Mouse (Mus musculus) stomach, embryonic 16.5 days (tissue): ENCODE results near the gene Ttll13. TPM values are rescaled to one million over a fixed set of nuclear protein-coding genes. Genes with fewer than 3 reads are reported as not detected.
A peak's percentile ranks its signal among the peaks of the same experiment; 100 is the strongest.

ENCODE experiments used
- ATAC-seq: fragments of 200-750 bp; cut with Nextera tagmentation; 2 replicates; pipeline ENCODE4 v1.8.0; 2017; ENCODE audit warnings: moderate number of reproducible peaks, moderate TSS enrichment; ENCODE audit not compliant: insufficient read depth, low FRiP score
- H3K27ac ChIP-seq: fragments of 300-500 bp; sonication (generic); 2 replicates; pipeline ENCODE4 v1.5.1; 2014; ENCODE audit warnings: low read length
- H3K27me3 ChIP-seq: fragments of 300-500 bp; sonication (generic); 2 replicates; pipeline ENCODE4 v1.6.1; 2014; ENCODE audit warnings: low read length, control low read depth, mixed read lengths; ENCODE audit not compliant: control insufficient read depth, insufficient read depth
- H3K36me3 ChIP-seq: fragments of 300-500 bp; sonication (generic); 2 replicates; pipeline ENCODE4 v1.6.1; 2014; ENCODE audit warnings: low read length; ENCODE audit not compliant: control insufficient read depth, insufficient read depth
- H3K4me1 ChIP-seq: fragments of 300-500 bp; sonication (generic); 2 replicates; pipeline ENCODE4 v1.6.1; 2014; ENCODE audit warnings: low read length, control low read depth, mixed read lengths; ENCODE audit not compliant: control insufficient read depth, insufficient read depth
- H3K4me2 ChIP-seq: fragments of 300-500 bp; sonication (generic); 2 replicates; pipeline ENCODE4 v1.6.1; 2014; ENCODE audit warnings: low read depth, low read length, mixed read lengths
- H3K4me3 ChIP-seq: fragments of 300-500 bp; sonication (generic); replicated peaks from 2 replicates; pipeline ENCODE4 v1.5.1; 2014; ENCODE audit warnings: mild to moderate bottlenecking, low read length
- H3K9ac ChIP-seq: fragments of 300-500 bp; sonication (generic); 2 replicates; pipeline ENCODE4 v1.6.1; 2014; ENCODE audit warnings: low read length
- H3K9me3 ChIP-seq: fragments of 300-500 bp; sonication (generic); replicated peaks from 2 replicates; pipeline ENCODE4 v1.6.1; 2016; ENCODE audit warnings: low read length, control low read depth; ENCODE audit not compliant: control insufficient read depth
- WGBS: fragments of 180-500 bp; shearing (Covaris S2); extraction: QIAGEN DNeasy Blood & Tissue Kit; methylation state at CpG from one replicate; pipeline ENCODE4 v1.1.7; 2014; 5-methylcytosine and 5-hydroxymethylcytosine counted together
- polyA plus RNA-seq: library from polyadenylated mRNA; unstranded; fragments of >200 nt; fragmentation: Nextera tagmentation; extraction: Ambion mirVana; gene quantifications from 2 replicates; pipeline ENCODE4 v1.2.1, GENCODE M21; 2015

The Ttll13 gene
- polyA plus RNA-seq, 1 experiment from 2014 or later, result 0.56 TPM

DNA sequence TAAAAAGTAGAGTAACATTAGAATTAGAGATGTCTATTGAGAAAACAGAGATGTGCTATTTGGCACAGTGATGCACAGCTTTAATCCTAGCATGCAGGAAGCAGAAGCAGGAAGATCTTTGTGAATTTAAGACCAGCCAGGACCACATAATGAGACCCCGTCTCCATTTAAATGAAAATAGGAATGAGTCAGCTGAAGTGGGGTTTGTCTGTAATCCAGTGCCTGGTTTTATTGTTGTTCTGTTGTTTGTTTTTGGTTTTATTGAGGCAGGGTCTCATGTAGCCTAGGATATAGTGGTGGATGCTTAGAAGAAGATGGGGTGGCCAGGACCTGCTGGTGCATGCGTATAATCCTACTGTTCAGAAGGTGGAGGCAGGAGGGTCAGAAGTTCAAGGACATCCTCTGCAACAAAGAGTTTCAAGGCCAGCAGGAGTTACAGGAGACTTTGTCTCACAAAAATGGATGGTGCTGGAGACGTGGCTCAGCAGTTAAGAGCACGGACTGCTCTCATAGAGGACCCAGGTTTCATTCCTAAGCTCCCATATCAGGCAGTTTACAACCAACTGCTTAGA lies 24.9 kb upstream of the Ttll13 start:
- no peak overlapping the region for H3K27ac ChIP-seq
- H3K4me2 ChIP-seq, result no peak overlapping the region
- ATAC-seq, result no peak
- H3K36me3 ChIP-seq, result peaks cover 33% of the 10 kb centered on the region
- H3K27me3 ChIP-seq, result no peaks in the 10 kb centered on the region
- H3K9me3 ChIP-seq, result no peaks in the 10 kb centered on the region
- H3K9ac ChIP-seq, result no peak overlapping the region
- 85% methylated on average over 4 of the region's 4 CpGs for WGBS
- no peaks in the 10 kb centered on the region for H3K4me1 ChIP-seq
- H3K4me3 ChIP-seq, result no peak overlapping the region

DNA sequence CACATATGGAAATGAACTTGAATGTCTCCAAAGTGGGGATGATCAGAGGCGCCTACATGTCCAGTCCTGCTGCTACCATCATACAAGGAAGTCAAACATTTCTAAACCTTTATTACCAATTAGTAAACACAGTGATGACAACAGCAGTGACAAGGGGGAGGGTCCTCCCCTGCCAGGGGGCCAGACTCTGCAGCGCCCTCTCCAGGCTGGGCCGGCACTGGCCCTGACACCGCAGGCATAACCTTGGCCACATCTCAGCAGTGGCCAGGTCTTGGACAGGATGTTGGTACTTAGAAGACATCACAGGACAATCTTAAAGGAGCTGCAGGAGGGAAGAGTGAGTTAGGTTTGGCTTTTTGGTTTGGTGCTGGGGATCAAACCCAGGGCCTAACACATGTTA lies 19.1 kb upstream of the Ttll13 start:
- 92% methylated on average over 4 of the region's 4 CpGs for WGBS
- Histone ChIP-seq H3K27ac (peak overlapping the region; percentile 34; the same call in 1 of the 2 replicates), H3K4me3 (no peak overlapping the region), H3K27me3 (no peaks in the 10 kb centered on the region), H3K9me3 (no peaks in the 10 kb centered on the region), H3K9ac (no peak overlapping the region), H3K36me3 (0 out of 2 replicates have a peak, but pooled peaks cover 4% of the 10 kb centered on the region), H3K4me2 (no peak overlapping the region), H3K4me1 (no peaks in the 10 kb centered on the region)
- no peak for ATAC-seq

DNA sequence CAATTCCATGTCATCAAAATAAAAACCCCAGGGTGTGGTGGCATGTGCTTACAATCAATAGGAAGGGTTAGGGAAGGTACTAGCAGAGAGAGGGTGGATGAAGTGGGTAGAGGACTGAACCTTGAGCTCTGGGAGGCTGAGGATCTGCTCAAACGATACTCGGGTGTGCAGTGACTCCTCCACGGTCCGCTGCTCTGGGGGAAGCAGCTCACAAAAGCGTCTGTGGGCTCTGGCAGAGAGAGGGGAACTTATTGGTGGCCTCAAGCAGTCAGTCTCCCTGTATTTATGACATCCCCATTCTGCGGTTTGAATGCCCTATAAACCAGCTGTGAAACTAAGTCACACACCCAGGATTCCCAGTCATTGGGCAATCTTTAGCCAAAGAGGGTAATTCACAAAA lies 16.0 kb upstream of the Ttll13 start:
- H3K36me3 ChIP-seq, result no peaks in the 10 kb centered on the region
- no peak overlapping the region for H3K4me3 ChIP-seq
- H3K27me3 ChIP-seq, result no peaks in the 10 kb centered on the region
- H3K4me2 ChIP-seq, result no peak overlapping the region
- H3K27ac ChIP-seq, result no peak overlapping the region
- no peaks in the 10 kb centered on the region for H3K9me3 ChIP-seq
- 77% methylated on average over 6 of the region's 6 CpGs for WGBS
- ATAC-seq, result no peak
- peaks cover 5% of the 10 kb centered on the region; the same call in 1 of the 2 replicates for H3K4me1 ChIP-seq
- no peak overlapping the region for H3K9ac ChIP-seq

- ATAC-seq, result peak; percentile 49
- H3K36me3 ChIP-seq, result no peaks in the 10 kb centered on the region
- H3K4me2 ChIP-seq, result peak overlapping the region; percentile 65
- peak overlapping the region; percentile 74 for H3K9ac ChIP-seq
- peak overlapping the region; percentile 84 for H3K4me3 ChIP-seq
- H3K27me3 ChIP-seq, result no peaks in the 10 kb centered on the region
- under 1% methylated on average over 29 of the region's 29 CpGs for WGBS
- peak overlapping the region; percentile 89 for H3K27ac ChIP-seq
- no peaks in the 10 kb centered on the region for H3K9me3 ChIP-seq
- peaks cover 5% of the 10 kb centered on the region; the same call in 1 of the 2 replicates for H3K4me1 ChIP-seq
Observed at GRCm38 (mm10) chr7:80231971-80232488, 14.1 kb upstream of the Ttll13 start.

DNA sequence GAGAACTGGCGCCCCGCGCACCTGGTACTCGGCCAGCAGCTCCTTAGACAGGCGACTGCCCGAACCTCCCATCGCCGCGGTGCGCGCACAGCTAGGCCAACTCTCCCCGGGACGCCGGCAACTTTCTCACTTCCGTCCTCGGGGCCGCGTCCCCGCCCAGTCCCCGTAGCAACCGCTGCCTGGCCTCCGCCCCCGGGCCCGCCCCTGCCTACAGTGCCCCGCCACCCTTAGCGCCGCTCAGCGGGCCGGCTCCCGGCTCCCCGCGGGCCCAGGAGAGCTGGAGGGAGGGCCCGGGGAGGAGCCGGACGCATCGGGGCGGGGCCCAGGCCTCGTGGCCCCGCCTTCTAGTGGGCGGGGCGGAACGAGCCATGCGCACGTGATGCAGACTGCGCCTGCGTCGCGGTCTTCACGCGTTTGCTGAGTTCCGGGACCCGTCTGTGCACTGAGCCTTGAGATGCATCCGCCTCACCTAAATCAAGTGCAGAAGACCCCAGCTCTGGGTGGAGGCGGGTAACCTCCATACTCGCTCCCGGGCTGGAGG lies 13.6 kb upstream of the Ttll13 start, which contains the start of the genes Cib1 and Gdpgp1:
Gene Cib1 (minus strand): TSS at position 325 of the 541 bp plus-strand sequence.
Gene Gdpgp1 (plus strand): TSS at position 377 of the 541 bp plus-strand sequence.
- peaks cover 5% of the 10 kb centered on the region; the same call in 1 of the 2 replicates for H3K4me1 ChIP-seq
- H3K9ac ChIP-seq, result peak within 1 kb of the TSS; percentile 78
- peak within 1 kb of the TSS; percentile 84 for H3K4me3 ChIP-seq
- H3K4me2 ChIP-seq, result peak within 1 kb of the TSS; percentile 65
- H3K36me3 ChIP-seq, result no peaks in the 10 kb centered on the region
- under 1% methylated on average over 48 of the region's 56 CpGs for WGBS
- H3K27me3 ChIP-seq, result no peaks in the 10 kb centered on the region
- ATAC-seq, result peak; percentile 99
- H3K9me3 ChIP-seq, result no peaks in the 10 kb centered on the region
- peak within 1 kb of the TSS; percentile 89 for H3K27ac ChIP-seq

DNA sequence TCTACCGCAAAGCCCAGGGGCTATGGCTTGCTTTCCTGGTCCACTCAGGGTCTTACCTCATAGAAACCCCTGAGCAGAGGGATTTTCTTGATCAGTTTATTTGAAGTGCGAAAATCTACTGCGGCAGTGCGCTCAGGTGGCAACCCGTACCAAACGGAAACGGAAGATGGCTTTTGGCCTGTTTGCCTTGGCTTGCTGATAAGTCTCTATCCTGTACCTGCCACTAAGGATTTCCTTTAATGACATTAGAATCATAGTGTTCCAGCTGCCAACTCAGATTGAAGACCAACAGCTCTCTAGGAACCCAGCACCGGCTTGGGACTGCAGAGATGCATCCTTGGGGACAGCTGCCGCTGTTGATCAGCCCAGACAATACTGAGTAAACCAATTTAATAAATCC lies 12.4 kb upstream of the Ttll13 start:
- WGBS, result 68% methylated on average over 9 of the region's 9 CpGs
- Histone ChIP-seq H3K9me3 (no peaks in the 10 kb centered on the region), H3K4me3 (peak overlapping the region; percentile 84), H3K27ac (no peak overlapping the region), H3K4me1 (peaks cover 5% of the 10 kb centered on the region; the same call in 1 of the 2 replicates), H3K9ac (peak overlapping the region; percentile 46; the same call in 1 of the 2 replicates), H3K36me3 (peaks cover 5% of the 10 kb centered on the region; the same call in 1 of the 2 replicates), H3K27me3 (no peaks in the 10 kb centered on the region), H3K4me2 (peak overlapping the region; percentile 65)
- ATAC-seq, result no peak

DNA sequence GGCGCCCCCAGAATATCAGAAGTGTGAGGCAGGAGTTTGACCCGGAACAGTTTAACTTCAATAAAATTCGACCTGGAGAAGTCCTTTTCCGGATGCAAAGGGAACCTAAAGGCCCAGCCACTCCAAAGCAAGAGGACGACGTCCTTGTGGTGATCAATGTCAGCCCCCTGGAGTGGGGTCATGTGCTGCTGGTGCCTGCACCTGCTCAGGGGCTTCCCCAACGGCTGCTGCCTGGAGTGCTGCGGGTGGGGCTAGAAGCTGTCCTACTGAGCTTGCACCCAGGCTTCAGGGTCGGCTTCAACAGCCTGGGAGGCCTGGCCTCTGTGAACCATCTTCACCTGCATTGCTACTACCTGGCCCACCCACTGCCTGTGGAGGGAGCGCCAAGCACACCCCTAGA lies 7.6 kb upstream of the Ttll13 start:
- no peaks in the 10 kb centered on the region for H3K9me3 ChIP-seq
- no peak overlapping the region for H3K4me3 ChIP-seq
- no peak for ATAC-seq
- no peak overlapping the region for H3K27ac ChIP-seq
- no peak overlapping the region for H3K9ac ChIP-seq
- WGBS, result 85% methylated on average over 10 of the region's 10 CpGs
- no peaks in the 10 kb centered on the region for H3K27me3 ChIP-seq
- no peak overlapping the region for H3K4me2 ChIP-seq
- H3K4me1 ChIP-seq, result peaks cover 5% of the 10 kb centered on the region; the same call in 1 of the 2 replicates
- peaks cover 9% of the 10 kb centered on the region; the same call in 1 of the 2 replicates for H3K36me3 ChIP-seq

- no peak overlapping the region for H3K4me2 ChIP-seq
- H3K27ac ChIP-seq, result no peak overlapping the region
- H3K4me1 ChIP-seq, result no peaks in the 10 kb centered on the region
- WGBS, result 63% methylated on average over 4 of the region's 4 CpGs
- no peaks in the 10 kb centered on the region for H3K27me3 ChIP-seq
- H3K9me3 ChIP-seq, result no peaks in the 10 kb centered on the region
- peaks cover 9% of the 10 kb centered on the region; the same call in 1 of the 2 replicates for H3K36me3 ChIP-seq
- H3K4me3 ChIP-seq, result no peak overlapping the region
- ATAC-seq, result no peak
- H3K9ac ChIP-seq, result no peak overlapping the region
Observed at GRCm38 (mm10) chr7:80241661-80242060, 4.5 kb upstream of the Ttll13 start.

DNA sequence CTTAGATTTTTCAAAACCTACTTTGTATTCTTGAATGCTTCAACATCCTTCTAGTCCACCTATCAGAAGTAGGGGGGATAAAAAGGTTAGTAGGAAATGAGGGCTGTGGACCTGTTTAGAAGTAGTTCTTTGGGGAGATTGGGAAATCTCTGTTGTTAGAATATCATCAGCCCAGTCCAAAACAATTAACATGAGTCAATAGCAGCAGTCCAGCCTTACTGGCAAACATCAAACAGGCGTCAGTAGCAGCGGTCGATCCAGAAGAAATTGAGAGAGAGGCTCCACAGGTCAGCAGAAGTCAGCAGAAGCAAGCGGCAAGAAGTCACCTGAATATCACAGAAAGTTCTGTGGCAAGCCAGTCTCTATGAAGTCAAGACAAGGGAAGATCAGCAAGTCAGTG lies 1.3 kb upstream of the Ttll13 start:
- ATAC-seq, result no peak
- no peak overlapping the region for H3K27ac ChIP-seq
- no peaks in the 10 kb centered on the region for H3K4me1 ChIP-seq
- no peaks in the 10 kb centered on the region for H3K9me3 ChIP-seq
- WGBS, result 90% methylated on average over 4 of the region's 4 CpGs
- no peak overlapping the region for H3K9ac ChIP-seq
- no peak overlapping the region for H3K4me2 ChIP-seq
- H3K27me3 ChIP-seq, result no peaks in the 10 kb centered on the region
- H3K4me3 ChIP-seq, result no peak overlapping the region
- H3K36me3 ChIP-seq, result no peaks in the 10 kb centered on the region
